Comparison of ENCODE assay signal across 9 mouse cellular contexts in the genomic region with DNA sequence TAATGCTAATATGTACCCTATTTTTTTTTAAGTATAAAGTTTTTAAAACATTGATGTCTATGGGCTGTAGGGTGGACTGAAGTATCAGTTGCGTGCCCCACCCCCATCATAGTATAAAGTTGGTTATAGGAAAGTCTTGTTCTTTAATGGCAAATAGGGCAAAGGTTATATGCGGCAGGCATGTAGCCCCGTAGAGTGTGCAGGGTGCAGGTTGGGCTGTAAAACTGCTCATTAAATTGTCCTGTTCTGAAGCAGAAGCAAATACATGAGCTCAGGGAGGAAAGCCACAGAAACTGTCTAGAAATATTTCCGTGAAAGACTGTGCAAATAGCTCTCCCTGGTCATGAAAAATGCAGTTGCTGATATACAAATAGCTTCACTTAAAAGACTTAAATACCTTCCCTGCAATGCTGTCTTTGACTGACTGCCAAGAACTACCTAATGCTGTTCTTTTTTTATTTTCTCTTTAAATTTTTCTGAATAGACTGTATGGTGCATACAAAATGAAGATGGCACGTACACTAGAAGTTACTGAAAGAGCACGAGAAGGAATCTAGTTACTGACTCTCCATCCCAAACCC. TPM values are rescaled to one million over a fixed set of nuclear protein-coding genes. Genes with fewer than 3 reads are reported as not detected.
DNase-seq lines count a peak whose midpoint lies in the region; ATAC-seq and TF ChIP-seq lines count a peak whose summit lies in the region.
"Had no signal": no experiment of that assay in that cellular context is flagged by ENCODE, and none has a peak within 500 bp of the region (broad histone marks: within the 10 kb centered on the region; RNA-seq: fewer than 3 reads in every experiment).

No protein-coding gene starts in this region.

- no peak for TF ChIP-seq CTCF in forebrain, postnatal 0 days (IDR thresholded peaks at IDR 0.05; ENCODE audit: low read depth)
- no peak for TF ChIP-seq CTCF in layer of hippocampus, adult 2 months (conservative IDR thresholded peaks at IDR 0.05)

- peak overlapping the region; percentile 56; the same call in 1 of the 2 replicates for H3K27ac ChIP-seq in forebrain, embryonic 10.5 days
- no peak overlapping the region for H3K27ac ChIP-seq in forebrain, postnatal 0 days (ENCODE audit: low read depth, low read length)
- peak overlapping the region; percentile 19; the same call in 1 of the 2 replicates for H3K27ac ChIP-seq in layer of hippocampus, adult 2 months
- peak overlapping the region; percentile 96 for H3K27ac ChIP-seq in limb, embryonic 14.5 days (replicated peaks; ENCODE audit: low read depth, low read length)

- H3K9ac ChIP-seq in forebrain, postnatal 0 days, result no peak overlapping the region
- 0 out of 2 replicates have a peak overlapping the region, but pooled peaks have one; percentile 21 for H3K9ac ChIP-seq in limb, embryonic 14.5 days (ENCODE audit: low read depth, low read length, severe bottlenecking)

- peaks cover 21% of the 10 kb centered on the region for H3K4me1 ChIP-seq in forebrain, embryonic 10.5 days
- no peaks in the 10 kb centered on the region; the same call in 1 of the 2 replicates for H3K4me1 ChIP-seq in forebrain, postnatal 0 days (ENCODE audit: insufficient read depth)
- H3K4me1 ChIP-seq in limb, embryonic 14.5 days (ENCODE audit: control insufficient read depth, insufficient read depth, low read length), result peaks cover 50% of the 10 kb centered on the region

- H3K4me2 ChIP-seq in forebrain, postnatal 0 days (ENCODE audit: low read depth), result no peak overlapping the region
- H3K4me2 ChIP-seq in limb, embryonic 14.5 days (replicated peaks; ENCODE audit: low read depth, low read length, severe bottlenecking), result peak overlapping the region; percentile 33; the same call in 1 of the 2 replicates

- no peak for DNase-seq in forebrain, embryonic 10.5 days (ENCODE audit: extremely low spot score, low spot score)
- no peak for DNase-seq in forebrain, postnatal 0 days
- no peak for DNase-seq in layer of hippocampus, adult 2 months (ENCODE audit: low spot score in 2 of 2)
- no peak for DNase-seq in layer of hippocampus, adult 8-10 months (ENCODE audit: low spot score in 2 of 2)
- peak; percentile 54 for DNase-seq in fibroblast of lung, adult 2 months (ENCODE audit: low read depth)
- peak; percentile 85 for DNase-seq in limb, embryonic 14.5 days (ENCODE audit: low spot score)
- no peak for DNase-seq in cerebellum, adult 9-10 months
- no peak for DNase-seq in cerebellum, postnatal 25 days

- no peak overlapping the region for H3K4me3 ChIP-seq in forebrain, embryonic 10.5 days
- H3K4me3 ChIP-seq in forebrain, postnatal 0 days (ENCODE audit: low read depth, low read length), result no peak overlapping the region
- H3K4me3 ChIP-seq in layer of hippocampus, adult 2 months, result no peak overlapping the region
- no peak overlapping the region for H3K4me3 ChIP-seq in limb, embryonic 14.5 days (replicated peaks; ENCODE audit: low read length)

- WGBS in forebrain, embryonic 10.5 days, result 88% methylated on average over 6 of the region's 6 CpGs
- 36% methylated on average over 6 of the region's 6 CpGs for WGBS in forebrain, postnatal 0 days
- WGBS in limb, embryonic 14.5 days, result 10% methylated on average over 6 of the region's 6 CpGs

- H3K36me3 ChIP-seq in forebrain, embryonic 10.5 days (replicated peaks), result no peaks in the 10 kb centered on the region
- no peaks in the 10 kb centered on the region for H3K36me3 ChIP-seq in forebrain, postnatal 0 days (ENCODE audit: insufficient read depth)
- 0 out of 2 replicates have a peak, but pooled peaks cover 2% of the 10 kb centered on the region for H3K36me3 ChIP-seq in limb, embryonic 14.5 days (ENCODE audit: control insufficient read depth, insufficient read depth, low read length)

- TF ChIP-seq POLR2A in limb, embryonic 14.5 days (IDR thresholded peaks at IDR 0.05; ENCODE audit: borderline replicate concordance, extremely low read depth, insufficient read depth, insufficient read length), result no peak

- no peaks in the 10 kb centered on the region for H3K27me3 ChIP-seq in forebrain, embryonic 10.5 days (ENCODE audit: poor library complexity, severe bottlenecking)
- H3K27me3 ChIP-seq in forebrain, postnatal 0 days (ENCODE audit: insufficient read depth, low read length), result no peaks in the 10 kb centered on the region
- H3K27me3 ChIP-seq in limb, embryonic 14.5 days (ENCODE audit: control insufficient read depth, insufficient read depth, low read length), result no peaks in the 10 kb centered on the region

- no peaks in the 10 kb centered on the region for H3K9me3 ChIP-seq in forebrain, embryonic 10.5 days
- no peaks in the 10 kb centered on the region for H3K9me3 ChIP-seq in forebrain, postnatal 0 days (ENCODE audit: low read length)
- H3K9me3 ChIP-seq in limb, embryonic 14.5 days (ENCODE audit: control insufficient read depth, low read length), result 0 out of 2 replicates have a peak, but pooled peaks cover 3% of the 10 kb centered on the region

- ATAC-seq in forebrain, postnatal 0 days, result no peak
- peak; percentile 51 for ATAC-seq in limb, embryonic 14.5 days (ENCODE audit: low FRiP score, low read depth)

RNA-seq across cellular contexts. Expression of a gene that starts 57.8 kb away (rescaled TPM):
- not detected in 2 replicates for polyA plus RNA-seq in forebrain, embryonic 10.5 days (2016; fragmentation: Nextera tagmentation; extraction: Ambion mirVana)
- total RNA-seq in forebrain, postnatal 0 days (2014; rRNA removed), result not detected in 2 replicates
- 0.25 and 0.43 TPM in 2 replicates for polyA plus RNA-seq in forebrain, postnatal 0 days (2015; fragmentation: Nextera tagmentation; extraction: Ambion mirVana)
- not detected for total RNA-seq in layer of hippocampus, adult 2 months (2021)
- not detected for total RNA-seq in layer of hippocampus, adult 8-10 months (2022)
- not detected in 2 replicates for polyA plus RNA-seq in limb, embryonic 14.5 days (2012; rRNA removed)
- polyA plus RNA-seq in limb, embryonic 14.5 days (2014; fragmentation: Nextera tagmentation; extraction: Ambion mirVana), result not detected in 2 replicates
- total RNA-seq: layer of hippocampus, postnatal 14 days had no signal

Comparison
In these comparisons a context has a peak if more than half of its experiments do, and no peak if none do; other contexts are left out.
1. DNase-seq: peak in fibroblast of lung, adult 2 months (single experiment) and limb, embryonic 14.5 days (single experiment); none in forebrain, embryonic 10.5 days (single experiment), forebrain, postnatal 0 days (single experiment), layer of hippocampus, adult 2 months (0 of 2), layer of hippocampus, adult 8-10 months (0 of 2), cerebellum, adult 9-10 months (single experiment) and cerebellum, postnatal 25 days (0 of 2).